Mouse (Mus musculus) forebrain, embryonic 14.5 days (tissue): ENCODE measurements around the gene Zscan4-ps2. TPM values are rescaled to one million over a fixed set of nuclear protein-coding genes. Genes with fewer than 3 reads are reported as not detected.
"Not testable (repeated sequence)": the region's sequence is repeated elsewhere in the genome, so short reads cannot be mapped to it uniquely, and the experiment has no call there.

ENCODE experiments used
- ATAC-seq: fragments of 200-750 bp; cut with Nextera tagmentation; 2 replicates; pipeline ENCODE4 v1.8.0; 2017; ENCODE audit warnings: mild to moderate bottlenecking, moderate library complexity
- DNase-seq: peaks from one replicate; pipeline ENCODE4 v3.0.0-alpha.2; 2015; ENCODE audit warnings: low spot score
- H3K27ac ChIP-seq: fragments of 300-500 bp; sonication (generic); 2 replicates; pipeline ENCODE4 v1.5.1; 2014; ENCODE audit warnings: low read depth, mild to moderate bottlenecking, control low read depth, low read length, moderate library complexity
- H3K27me3 ChIP-seq: fragments of 300-500 bp; sonication (generic); replicated peaks from 2 replicates; pipeline ENCODE4 v1.6.1; 2014; ENCODE audit warnings: low read length, control low read depth, mixed read lengths; ENCODE audit not compliant: control insufficient read depth, insufficient read depth
- H3K36me3 ChIP-seq: fragments of 300-500 bp; sonication (generic); 2 replicates; pipeline ENCODE4 v1.6.1; 2014; ENCODE audit warnings: low read length, control low read depth; ENCODE audit not compliant: control insufficient read depth, insufficient read depth
- H3K4me1 ChIP-seq: fragments of 300-500 bp; sonication (generic); 2 replicates; pipeline ENCODE4 v1.6.1; 2014; ENCODE audit warnings: antibody characterized with exemption, low read length, control low read depth; ENCODE audit not compliant: control insufficient read depth, insufficient read depth
- H3K4me2 ChIP-seq: fragments of 300-500 bp; sonication (generic); 2 replicates; pipeline ENCODE4 v1.6.1; 2014; ENCODE audit warnings: mild to moderate bottlenecking, control low read depth, low read length
- H3K4me3 ChIP-seq: fragments of 300-500 bp; sonication (generic); 2 replicates; pipeline ENCODE4 v1.5.1; 2014; ENCODE audit warnings: low read depth, low read length, control low read depth
- H3K9ac ChIP-seq: fragments of 300-500 bp; sonication (generic); 2 replicates; pipeline ENCODE4 v1.6.1; 2014; ENCODE audit warnings: mild to moderate bottlenecking, low read length, control low read depth, moderate library complexity
- H3K9me3 ChIP-seq: fragments of 300-500 bp; sonication (generic); replicated peaks from 2 replicates; pipeline ENCODE4 v1.6.1; 2016; ENCODE audit warnings: low read length, control low read depth, mixed read lengths; ENCODE audit not compliant: control insufficient read depth
- WGBS: fragments of 180-500 bp; shearing (Covaris S2); extraction: QIAGEN DNeasy Blood & Tissue Kit; methylation state at CpG from one replicate; pipeline ENCODE4 v1.1.7; 2014; 5-methylcytosine and 5-hydroxymethylcytosine counted together
- polyA plus RNA-seq: library from polyadenylated mRNA; unstranded; fragments of >200 nt; fragmentation: Nextera tagmentation; extraction: Ambion mirVana; gene quantifications from 2 replicates; pipeline ENCODE4 v1.2.1, GENCODE M21; 2014

Gene Zscan4-ps2
- not detected in 2 replicates for polyA plus RNA-seq

GRCm38 (mm10) chr7:11514010-11514409, at the start of gene Zscan4-ps2:
Zscan4-ps2 (plus strand) TSS chr7:11514310.
- not testable (repeated sequence) for H3K27ac ChIP-seq, DNase-seq, ATAC-seq, H3K4me3 ChIP-seq, H3K27me3 ChIP-seq, H3K4me2 ChIP-seq, H3K4me1 ChIP-seq, H3K36me3 ChIP-seq, H3K9ac ChIP-seq, H3K9me3 ChIP-seq
- 89% methylated on average over 1 of the region's 1 CpGs for WGBS

Other genes with a start within 250 kb of the Zscan4-ps2 start
- gene Zscan4e, start 203.6 kb upstream of the Zscan4-ps2 start, polyA plus RNA-seq, result not detected in 2 replicates
- gene Zscan4f, start 116.4 kb upstream of the Zscan4-ps2 start, polyA plus RNA-seq, result not detected in 2 replicates
- gene Zscan4-ps3, start 95.0 kb downstream of the Zscan4-ps2 start, polyA plus RNA-seq, result not detected in 2 replicates
- not detected in 2 replicates for gene Vmn1r72, start 165.8 kb downstream of the Zscan4-ps2 start, polyA plus RNA-seq
- gene Vmn1r73, start 216.0 kb downstream of the Zscan4-ps2 start, polyA plus RNA-seq, result not detected in 2 replicates